In genomic region chr16:91023384-91023783, GRCm38 (mm10) we compare ENCODE assay signal across 9 mouse cellular contexts.
DNase-seq lines count a peak whose midpoint lies in the region.
"Had no signal": no experiment of that assay in that cellular context is flagged by ENCODE, and none has a peak within 500 bp of the region (broad histone marks: within the 10 kb centered on the region; RNA-seq: fewer than 3 reads in every experiment).

No protein-coding gene starts in this region.

- DNase-seq in kidney, postnatal 4 days, result peak; percentile 37 to 47
- DNase-seq in kidney, adult 8-10 months, result no peak
- peak; percentile 62 for DNase-seq in CD4-positive, CD25-positive, alpha-beta regulatory T cell, adult 2 months (ENCODE audit: low read depth, low spot score)
- peak; percentile 46 for DNase-seq in NIH3T3 (ENCODE audit: low read depth)
- peak; percentile 11 for DNase-seq in lung, postnatal 10 days
- no peak for DNase-seq in spleen, postnatal 36 days (ENCODE audit: low spot score in 2 of 2)
- DNase-seq in urinary bladder, postnatal 10 days (ENCODE audit: low spot score), result no peak
- DNase-seq: cerebellum, adult 11 months; liver, embryonic 13.5 days had no signal

Comparison
In these comparisons a context has a peak if more than half of its experiments do, and no peak if none do; other contexts are left out.
1. DNase-seq: peak in kidney, postnatal 4 days (2 of 2), CD4-positive, CD25-positive, alpha-beta regulatory T cell, adult 2 months (single experiment), NIH3T3 (single experiment) and lung, postnatal 10 days (single experiment); none in kidney, adult 8-10 months (0 of 2), spleen, postnatal 36 days (0 of 2) and urinary bladder, postnatal 10 days (single experiment).